Mouse (Mus musculus): Measurements from ENCODE around the gene Bcl2l12.

- TF ChIP-seq CTCF (IDR thresholded peaks at IDR 0.05; ENCODE audit: low read depth) (no peak), EP300 (IDR thresholded peaks at IDR 0.05; ENCODE audit: low read depth) (no peak)
Observed at GRCm38 (mm10) chr7:45008411-45008810, 9.9 kb upstream of the Bcl2l12 start.

All from liver, embryonic 14.5 days (tissue).